In genomic region chr1:131910001-131910648, GRCm38 (mm10) we compare ENCODE assay signal across 8 mouse cellular contexts. TPM values are rescaled to one million over a fixed set of nuclear protein-coding genes. Genes with fewer than 3 reads are reported as not detected.
DNase-seq lines count a peak whose midpoint lies in the region; ATAC-seq and TF ChIP-seq lines count a peak whose summit lies in the region.

Gene Nucks1, plus strand, starts transcription at chr1:131910534.

- WGBS in heart, embryonic 11.5 days (ENCODE audit: insufficient replicate concordance) = under 1% methylated on average over 35 of the region's 35 CpGs
- WGBS in kidney, embryonic 16.5 days = under 1% methylated on average over 34 of the region's 35 CpGs
- under 1% methylated on average over 35 of the region's 35 CpGs for WGBS in liver, adult 2 months

- H3K9ac ChIP-seq in heart, embryonic 11.5 days (ENCODE audit: low read depth, low read length) = peak within 1 kb of the TSS; percentile 100
- H3K9ac ChIP-seq in kidney, embryonic 16.5 days (replicated peaks; ENCODE audit: low read length) = peak within 1 kb of the TSS; percentile 99
- H3K9ac ChIP-seq in liver, adult 2 months (ENCODE audit: low read depth, low read length) = peak within 1 kb of the TSS; percentile 98

- H3K79me2 ChIP-seq in C2C12 (ENCODE audit: control insufficient read depth, insufficient read depth) = peaks cover 47% of the 10 kb centered on the region
- H3K79me2 ChIP-seq in liver, adult 2 months (ENCODE audit: control insufficient read depth, insufficient read depth, low read length) = peaks cover 10% of the 10 kb centered on the region; the same call in 1 of the 2 replicates
- H3K79me2 ChIP-seq in myocyte (ENCODE audit: control insufficient read depth, insufficient read depth) = peaks cover 43% of the 10 kb centered on the region

- H3K79me3 ChIP-seq in C2C12 (ENCODE audit: low read depth) = peaks cover 39% of the 10 kb centered on the region

- peak within 1 kb of the TSS; percentile 97 for H3K27ac ChIP-seq in heart, embryonic 11.5 days (ENCODE audit: low read depth, low read length)
- peak within 1 kb of the TSS; percentile 98 for H3K27ac ChIP-seq in kidney, embryonic 16.5 days (ENCODE audit: low read length)
- H3K27ac ChIP-seq in liver, adult 2 months (replicated peaks; ENCODE audit: insufficient read depth, low read depth, low read length) = peak within 1 kb of the TSS; percentile 89

- ATAC-seq in heart, embryonic 11.5 days (replicated peaks; ENCODE audit: insufficient number of reproducible peaks, low FRiP score, low TSS enrichment) = peak; percentile 98
- peak; percentile 99 for ATAC-seq in kidney, embryonic 16.5 days (ENCODE audit: low FRiP score, low TSS enrichment)

- H3K27me3 ChIP-seq in C2C12 (ENCODE audit: control insufficient read depth, insufficient read depth, insufficient read length) = no peaks in the 10 kb centered on the region
- H3K27me3 ChIP-seq in erythroblast, embryonic 14.5 days (ENCODE audit: control insufficient read depth) = peaks cover 38% of the 10 kb centered on the region
- H3K27me3 ChIP-seq in heart, embryonic 11.5 days (ENCODE audit: control insufficient read depth, insufficient read depth, low read length) = 0 out of 2 replicates have a peak, but pooled peaks cover 3% of the 10 kb centered on the region
- H3K27me3 ChIP-seq in kidney, embryonic 16.5 days (ENCODE audit: insufficient read depth, low read length) = peaks cover 5% of the 10 kb centered on the region; the same call in 1 of the 2 replicates
- no peaks in the 10 kb centered on the region for H3K27me3 ChIP-seq in liver, adult 2 months (ENCODE audit: control insufficient read depth, insufficient read depth, low read length)
- no peaks in the 10 kb centered on the region for H3K27me3 ChIP-seq in myocyte (ENCODE audit: control insufficient read depth, insufficient read depth, insufficient read length)
- no peaks in the 10 kb centered on the region for H3K27me3 ChIP-seq in splenic B cell, adult 2 months (ENCODE audit: control insufficient read depth, insufficient read depth, low read length, poor library complexity, severe bottlenecking)

- H3K4me3 ChIP-seq in C2C12 (ENCODE audit: insufficient read depth, poor library complexity, severe bottlenecking) = peak within 1 kb of the TSS; percentile 86
- peak within 1 kb of the TSS; percentile 99 for H3K4me3 ChIP-seq in erythroblast, embryonic 14.5 days (replicated peaks)
- peak within 1 kb of the TSS; percentile 97 for H3K4me3 ChIP-seq in heart, embryonic 11.5 days (ENCODE audit: low read depth, low read length)
- peak within 1 kb of the TSS; percentile 97 for H3K4me3 ChIP-seq in kidney, embryonic 16.5 days (ENCODE audit: low read length)
- H3K4me3 ChIP-seq in liver, adult 2 months (ENCODE audit: insufficient read depth, low read depth, low read length) = peak within 1 kb of the TSS; percentile 91
- H3K4me3 ChIP-seq in myocyte = peak within 1 kb of the TSS; percentile 62

- no peak for TF ChIP-seq CTCF in C2C12 (IDR thresholded peaks at IDR 0.05; ENCODE audit: control insufficient read depth, insufficient read depth, insufficient read length)
- peak; percentile 28; the same call in 1 of the 2 replicates for TF ChIP-seq CTCF in brain, embryonic 14.5 days (IDR thresholded peaks at IDR 0.05; ENCODE audit: borderline replicate concordance, extremely low read depth, insufficient read depth, insufficient read length)
- TF ChIP-seq CTCF in liver, adult 2 months (IDR thresholded peaks at IDR 0.05; ENCODE audit: low read depth, low read length) = peak; percentile 34

- TF ChIP-seq POLR2A in brain, embryonic 14.5 days (IDR thresholded peaks at IDR 0.05; ENCODE audit: borderline replicate concordance, extremely low read depth, insufficient read depth, insufficient read length, poor library complexity, severe bottlenecking) = peak; percentile 65; the same call in 1 of the 2 replicates
- no peak for TF ChIP-seq POLR2A in liver, adult 2 months (IDR thresholded peaks at IDR 0.05; ENCODE audit: extremely low read depth, insufficient read depth, low read length)
- TF ChIP-seq POLR2A in myocyte (IDR thresholded peaks at IDR 0.05; ENCODE audit: insufficient read length, low read depth) = no peak

- H3ac ChIP-seq in C2C12 (ENCODE audit: control insufficient read depth, insufficient read length, low read depth) (peak within 1 kb of the TSS; percentile 98), myocyte (ENCODE audit: control insufficient read depth, insufficient read length) (peak within 1 kb of the TSS; percentile 54)

- peak within 1 kb of the TSS; percentile 85 for H3K4me2 ChIP-seq in heart, embryonic 11.5 days
- peak within 1 kb of the TSS; percentile 82 for H3K4me2 ChIP-seq in kidney, embryonic 16.5 days (replicated peaks; ENCODE audit: low read depth, low read length)
- peak within 1 kb of the TSS; percentile 96 for H3K4me2 ChIP-seq in myocyte (ENCODE audit: low read depth)

- DNase-seq in brain, embryonic 14.5 days (ENCODE audit: low read depth) = peak; percentile 100
- peak; percentile 93 for DNase-seq in liver, adult 2 months (ENCODE audit: extremely low read depth, low read depth, low spot score)
- peak; percentile 99 for DNase-seq in splenic B cell, adult 2 months (ENCODE audit: low read depth, low spot score)

- H3K4me1 ChIP-seq in erythroblast, embryonic 14.5 days (ENCODE audit: control insufficient read depth) = peaks cover 24% of the 10 kb centered on the region
- peaks cover 7% of the 10 kb centered on the region; the same call in 1 of the 2 replicates for H3K4me1 ChIP-seq in heart, embryonic 11.5 days (ENCODE audit: control insufficient read depth, insufficient read depth, low read length)
- H3K4me1 ChIP-seq in kidney, embryonic 16.5 days (ENCODE audit: insufficient read depth, low read length) = peaks cover 14% of the 10 kb centered on the region
- H3K4me1 ChIP-seq in liver, adult 2 months (ENCODE audit: control insufficient read depth, insufficient read depth, low read length) = peaks cover 6% of the 10 kb centered on the region; the same call in 1 of the 2 replicates

- H3K9me3 ChIP-seq in erythroblast, embryonic 14.5 days (ENCODE audit: control insufficient read depth, low read length) = peaks cover 3% of the 10 kb centered on the region; the same call in 1 of the 2 replicates
- no peaks in the 10 kb centered on the region for H3K9me3 ChIP-seq in heart, embryonic 11.5 days (replicated peaks; ENCODE audit: control insufficient read depth, low read length)
- H3K9me3 ChIP-seq in kidney, embryonic 16.5 days (ENCODE audit: low read length) = no peaks in the 10 kb centered on the region

- peaks cover 19% of the 10 kb centered on the region for H3K36me3 ChIP-seq in C2C12 (ENCODE audit: control insufficient read depth, insufficient read depth)
- H3K36me3 ChIP-seq in erythroblast, embryonic 14.5 days (ENCODE audit: control insufficient read depth) = peaks cover 22% of the 10 kb centered on the region
- peaks cover 4% of the 10 kb centered on the region; the same call in 1 of the 2 replicates for H3K36me3 ChIP-seq in heart, embryonic 11.5 days (ENCODE audit: control insufficient read depth, insufficient read depth, low read length)
- H3K36me3 ChIP-seq in kidney, embryonic 16.5 days (ENCODE audit: insufficient read depth, low read length) = no peaks in the 10 kb centered on the region
- H3K36me3 ChIP-seq in liver, adult 2 months (ENCODE audit: control insufficient read depth, insufficient read depth, low read length) = no peaks in the 10 kb centered on the region
- H3K36me3 ChIP-seq in myocyte (ENCODE audit: control insufficient read depth, insufficient read depth) = no peaks in the 10 kb centered on the region
- no peaks in the 10 kb centered on the region for H3K36me3 ChIP-seq in splenic B cell, adult 2 months (ENCODE audit: control insufficient read depth, insufficient read depth, low read length, poor library complexity, severe bottlenecking)

TF ChIP-seq in C2C12, 6 proteins besides CTCF, POLR2A, EP300 and RAD21:
- TF ChIP-seq USF1 (IDR thresholded peaks at IDR 0.05; ENCODE audit: low read depth) (no peak), FOSL1 (IDR thresholded peaks at IDR 0.05; ENCODE audit: insufficient read depth, low read length, poor library complexity, severe bottlenecking) (no peak), MAX (IDR thresholded peaks at IDR 0.05) (peak; percentile 46)

TF ChIP-seq in myocyte, 11 proteins besides CTCF, POLR2A, EP300 and RAD21:
- TF ChIP-seq USF1 (IDR thresholded peaks at IDR 0.05; ENCODE audit: low read depth) (no peak), MYOG (IDR thresholded peaks at IDR 0.05; ENCODE audit: control insufficient read depth in 1 of 3, insufficient read depth in 1 of 3, insufficient read length in 2 of 3, low read depth in 2 of 3) (no peak), TCF3 (IDR thresholded peaks at IDR 0.05; ENCODE audit: insufficient read length, low read depth) (no peak), REST (IDR thresholded peaks at IDR 0.05; ENCODE audit: insufficient read depth, insufficient read length) (no peak), POLR2AphosphoS2 (IDR thresholded peaks at IDR 0.05; ENCODE audit: insufficient read length, low read depth) (no peak), MAX (IDR thresholded peaks at IDR 0.05; ENCODE audit: low read depth) (no peak), E2F4 (IDR thresholded peaks at IDR 0.05; ENCODE audit: insufficient read depth) (peak; percentile 67), TCF12 (IDR thresholded peaks at IDR 0.05; ENCODE audit: insufficient read depth, poor library complexity, severe bottlenecking) (no peak), CEBPB (IDR thresholded peaks at IDR 0.05; ENCODE audit: insufficient read depth, poor library complexity, severe bottlenecking) (no peak), MYOD1 (IDR thresholded peaks at IDR 0.05; ENCODE audit: control insufficient read depth in 1 of 3, insufficient read length in 2 of 3, low read depth in 2 of 3) (no peak), SRF (IDR thresholded peaks at IDR 0.05; ENCODE audit: control insufficient read depth, insufficient read length, low read depth) (peak; percentile 70)

RNA-seq across cellular contexts. Expression of gene Nucks1, which starts in this region (rescaled TPM):
- 36.2 TPM for polyA plus RNA-seq in C2C12 (2012; fragmentation: generic; extraction: Trizol)
- polyA plus RNA-seq in brain, embryonic 14.5 days (2012; rRNA removed) = 41.6 and 58.8 TPM in 2 replicates
- 1.1 and 1.3 TPM in 2 replicates for polyA plus RNA-seq in erythroblast, embryonic 14.5 days (2012)
- polyA plus RNA-seq in heart, embryonic 11.5 days (2014; fragmentation: Nextera tagmentation; extraction: Ambion mirVana) = 33.2 and 36.1 TPM in 2 replicates
- 77.9 and 83.0 TPM in 2 replicates for polyA plus RNA-seq in kidney, embryonic 16.5 days (2015; fragmentation: Nextera tagmentation; extraction: Ambion mirVana)
- 46.1 and 52.5 TPM in 2 replicates for total RNA-seq in liver, adult 2 months (2014; rRNA removed)
- polyA plus RNA-seq in liver, adult 2 months (2012; rRNA removed) = 5.1 and 6.0 TPM in 2 replicates
- 20.6 TPM for polyA plus RNA-seq in myocyte (2012; fragmentation: generic; extraction: Trizol)

Comparison
In these comparisons a context has a peak if more than half of its experiments do, and no peak if none do; other contexts are left out.
1. Peak in every context shown above with its lines: DNase-seq, ATAC-seq, H3K4me3 ChIP-seq and H3K27ac ChIP-seq.